Mouse (Mus musculus): ENCODE measurements around the gene Ice2. TPM values are rescaled to one million over a fixed set of nuclear protein-coding genes. Genes with fewer than 3 reads are reported as not detected.

Ice2 gene
- polyA plus RNA-seq, 1 experiment from 2014 or later: 11.5 TPM

DNA sequence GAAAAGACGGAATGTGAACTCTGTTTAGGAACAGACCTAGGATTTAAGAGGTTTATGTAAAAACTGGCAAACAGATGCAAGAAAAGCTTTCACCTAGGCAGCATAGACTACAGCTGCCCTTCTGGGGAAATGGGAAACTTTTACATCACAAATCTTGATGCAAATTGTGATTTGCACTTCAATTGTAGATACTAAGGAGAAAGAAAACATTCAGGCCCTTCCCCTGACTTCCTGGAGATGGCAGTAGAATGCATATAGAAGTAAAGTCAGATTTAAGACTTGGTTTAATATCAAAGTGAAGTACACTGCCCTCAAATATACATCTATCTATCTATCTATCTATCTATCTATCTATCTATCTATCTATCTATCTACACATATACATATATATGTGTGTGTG lies 21.8 kb downstream of the Ice2 start:
- H3K27me3 ChIP-seq: no peaks in the 10 kb centered on the region
- H3K27ac ChIP-seq: no peak overlapping the region
- 97% methylated on average over 1 of the region's 1 CpGs for WGBS
- no peak overlapping the region for H3K4me3 ChIP-seq
- H3K9me3 ChIP-seq (replicated peaks): no peaks in the 10 kb centered on the region
- peaks cover 37% of the 10 kb centered on the region for H3K36me3 ChIP-seq
- no peak for ATAC-seq (replicated peaks; ENCODE audit: insufficient number of reproducible peaks, insufficient read depth, low FRiP score, low read depth)
- no peak overlapping the region for H3K4me2 ChIP-seq
- no peak overlapping the region for H3K9ac ChIP-seq
- H3K4me1 ChIP-seq (replicated peaks): no peaks in the 10 kb centered on the region

DNA sequence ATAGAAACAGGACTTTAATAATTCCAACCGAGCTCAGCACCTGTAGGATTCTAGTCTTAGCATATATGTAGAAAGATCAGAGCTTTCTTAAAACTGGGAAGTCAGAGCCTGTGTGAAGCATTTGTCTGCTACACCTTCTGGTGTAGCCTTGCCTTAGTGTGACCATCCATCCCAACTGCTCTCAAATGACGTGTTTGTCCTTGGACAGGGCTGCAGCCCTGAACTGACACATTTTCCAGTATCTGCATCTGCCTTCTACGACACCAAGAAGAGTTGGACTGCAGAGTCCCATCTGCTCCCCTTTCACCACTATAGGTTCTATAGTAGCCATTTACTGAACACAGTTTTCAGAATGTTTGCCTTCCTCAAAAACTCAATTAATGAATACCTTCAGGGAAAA lies 32.8 kb downstream of the Ice2 start:
- no peak overlapping the region for H3K27ac ChIP-seq

DNA sequence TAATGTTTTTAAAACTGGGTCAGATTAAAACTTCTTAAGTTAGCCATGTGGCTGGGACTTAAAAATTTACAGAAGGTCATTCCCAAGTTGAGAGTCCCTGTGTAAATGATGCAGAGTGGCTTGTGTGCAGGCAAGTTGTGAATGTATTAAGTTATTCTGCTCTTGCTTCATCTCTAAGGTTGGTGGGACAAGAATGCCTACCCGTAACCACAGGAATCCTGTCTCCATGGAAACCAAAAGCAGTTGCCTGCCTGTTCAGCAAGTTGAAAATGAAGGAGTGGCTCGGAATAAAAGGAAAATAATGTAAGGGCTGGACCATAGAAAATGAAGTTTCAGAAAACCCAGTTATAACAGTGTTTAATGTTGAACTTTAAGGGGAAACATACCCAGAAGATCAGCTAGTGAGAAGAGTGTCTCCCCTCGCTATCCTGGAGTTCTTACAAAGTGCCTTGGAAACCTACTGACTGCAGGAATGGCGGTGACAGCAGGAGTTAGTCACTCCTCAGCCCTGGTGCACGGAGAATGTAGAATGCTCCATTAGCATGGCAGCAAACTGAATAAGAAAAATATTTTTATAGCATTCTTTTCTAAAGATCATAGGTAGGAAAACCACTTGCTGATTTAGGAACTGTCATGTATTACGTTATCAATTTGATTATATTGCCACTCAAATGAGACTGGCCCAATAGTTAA lies 34.3 kb downstream of the Ice2 start:
- no peaks in the 10 kb centered on the region for H3K27me3 ChIP-seq
- H3K4me3 ChIP-seq: no peak overlapping the region
- no peak overlapping the region for H3K4me2 ChIP-seq
- H3K9me3 ChIP-seq (replicated peaks): no peaks in the 10 kb centered on the region
- H3K4me1 ChIP-seq (replicated peaks): 0 out of 2 replicates have a peak, but pooled peaks cover 2% of the 10 kb centered on the region
- WGBS: 45% methylated on average over 6 of the region's 6 CpGs
- ATAC-seq (replicated peaks; ENCODE audit: insufficient number of reproducible peaks, insufficient read depth, low FRiP score, low read depth): no peak
- peaks cover 36% of the 10 kb centered on the region for H3K36me3 ChIP-seq
- peak overlapping the region; percentile 31; the same call in 1 of the 2 replicates for H3K27ac ChIP-seq
- H3K9ac ChIP-seq: no peak overlapping the region

More for the DNA sequence above, 32.8 kb downstream of the Ice2 start:
- no peaks in the 10 kb centered on the region for H3K9me3 ChIP-seq (replicated peaks)
- H3K27me3 ChIP-seq: no peaks in the 10 kb centered on the region
- peaks cover 48% of the 10 kb centered on the region for H3K36me3 ChIP-seq
- no peak overlapping the region for H3K9ac ChIP-seq
- H3K4me3 ChIP-seq: no peak overlapping the region
- no peak for ATAC-seq (replicated peaks; ENCODE audit: insufficient number of reproducible peaks, insufficient read depth, low FRiP score, low read depth)
- H3K4me2 ChIP-seq: no peak overlapping the region
- H3K4me1 ChIP-seq (replicated peaks): 0 out of 2 replicates have a peak, but pooled peaks cover 2% of the 10 kb centered on the region
- WGBS: 80% methylated on average over 3 of the region's 3 CpGs

DNA sequence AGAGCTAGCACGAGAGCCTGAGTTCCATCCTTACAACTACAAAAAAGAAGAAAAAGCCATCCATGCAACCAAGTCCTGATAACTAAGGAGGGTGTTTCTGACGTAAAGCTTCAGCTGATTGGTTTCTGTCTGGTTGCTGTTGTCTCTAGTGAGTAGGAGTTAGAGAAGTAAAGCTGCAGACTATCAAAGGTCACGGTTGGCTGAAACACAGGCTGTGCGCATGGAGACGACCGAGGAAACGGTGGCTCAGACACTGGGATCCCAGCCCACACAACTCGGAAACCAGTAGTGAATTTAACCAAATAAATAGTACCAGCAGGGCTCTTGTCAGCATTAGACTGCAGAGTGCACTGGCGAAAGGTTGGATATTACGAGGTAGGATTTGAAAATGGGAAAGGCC lies 37.5 kb downstream of the Ice2 start:
- no peak for ATAC-seq (replicated peaks; ENCODE audit: insufficient number of reproducible peaks, insufficient read depth, low FRiP score, low read depth)
- no peak overlapping the region for H3K4me2 ChIP-seq
- H3K27me3 ChIP-seq: no peaks in the 10 kb centered on the region
- no peaks in the 10 kb centered on the region for H3K9me3 ChIP-seq (replicated peaks)
- H3K9ac ChIP-seq: no peak overlapping the region
- H3K36me3 ChIP-seq: peaks cover 15% of the 10 kb centered on the region
- no peak overlapping the region for H3K27ac ChIP-seq
- 70% methylated on average over 10 of the region's 10 CpGs for WGBS
- H3K4me1 ChIP-seq (replicated peaks): peaks cover 7% of the 10 kb centered on the region
- H3K4me3 ChIP-seq: no peak overlapping the region

DNA sequence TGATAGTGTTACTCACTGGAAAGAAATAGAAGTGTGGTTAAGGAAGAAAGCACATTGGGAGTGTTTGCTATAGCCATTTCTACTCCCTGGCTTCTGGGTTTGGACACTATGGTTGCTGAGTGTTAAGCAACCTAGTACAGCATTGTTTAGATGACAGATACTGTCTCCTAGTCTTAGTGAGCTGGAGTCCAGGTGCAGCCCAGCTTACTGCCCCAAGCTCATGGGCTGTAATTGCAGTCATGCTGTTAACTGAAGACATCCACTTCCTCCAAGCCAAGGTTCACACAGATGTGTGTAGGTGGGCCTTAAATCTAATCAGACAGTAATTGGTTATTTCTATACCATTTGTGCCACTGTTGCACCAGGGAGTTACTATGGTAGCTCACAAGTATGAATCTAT lies 38.0 kb downstream of the Ice2 start:
- Histone ChIP-seq H3K4me3 (no peak overlapping the region), H3K4me1 (replicated peaks) (peaks cover 7% of the 10 kb centered on the region)
- ATAC-seq (replicated peaks; ENCODE audit: insufficient number of reproducible peaks, insufficient read depth, low FRiP score, low read depth): no peak

DNA sequence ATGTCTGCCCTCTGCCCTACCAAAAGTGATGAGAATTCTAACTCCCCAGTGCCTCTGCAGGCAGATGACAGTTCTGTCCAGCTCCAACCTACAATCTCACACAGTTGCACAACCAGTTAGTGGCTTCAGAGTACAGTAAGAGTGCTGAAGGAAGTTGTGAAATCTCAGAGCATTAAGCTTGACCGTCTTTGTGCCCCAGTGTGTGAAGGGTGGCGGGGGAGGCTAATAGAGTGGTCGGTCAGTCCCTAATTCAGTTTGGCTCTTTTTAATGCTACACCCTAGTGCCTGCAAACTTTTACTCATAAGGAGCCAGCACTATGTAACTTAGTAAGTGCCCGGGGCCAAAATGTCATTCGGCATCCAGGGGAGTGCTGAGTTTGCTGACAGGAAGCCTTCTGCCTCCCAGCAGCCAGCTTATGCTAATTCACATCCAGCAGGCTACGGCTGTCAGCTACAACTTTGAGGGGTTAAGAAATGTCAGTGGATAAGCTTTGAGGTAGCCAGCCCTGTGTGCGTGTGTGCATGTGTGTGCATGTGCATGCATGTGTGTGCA lies 42.2 kb downstream of the Ice2 start:
- peaks cover 11% of the 10 kb centered on the region for H3K4me1 ChIP-seq (replicated peaks)
- no peaks in the 10 kb centered on the region for H3K27me3 ChIP-seq
- H3K4me2 ChIP-seq: no peak overlapping the region
- no peak overlapping the region for H3K4me3 ChIP-seq
- ATAC-seq (replicated peaks; ENCODE audit: insufficient number of reproducible peaks, insufficient read depth, low FRiP score, low read depth): 0 out of 2 replicates have a peak, but pooled peaks have one; percentile 27
- no peak overlapping the region for H3K9ac ChIP-seq
- H3K36me3 ChIP-seq: no peaks in the 10 kb centered on the region
- peak overlapping the region; percentile 7; the same call in 1 of the 2 replicates for H3K27ac ChIP-seq
- no peaks in the 10 kb centered on the region for H3K9me3 ChIP-seq (replicated peaks)
- 27% methylated on average over 7 of the region's 7 CpGs for WGBS

More for the DNA sequence above, 38.0 kb downstream of the Ice2 start:
- no peak overlapping the region for H3K4me2 ChIP-seq
- H3K9me3 ChIP-seq (replicated peaks): no peaks in the 10 kb centered on the region
- no peak overlapping the region for H3K9ac ChIP-seq
- no peaks in the 10 kb centered on the region for H3K27me3 ChIP-seq
- peaks cover 12% of the 10 kb centered on the region for H3K36me3 ChIP-seq
- no peak overlapping the region for H3K27ac ChIP-seq

DNA sequence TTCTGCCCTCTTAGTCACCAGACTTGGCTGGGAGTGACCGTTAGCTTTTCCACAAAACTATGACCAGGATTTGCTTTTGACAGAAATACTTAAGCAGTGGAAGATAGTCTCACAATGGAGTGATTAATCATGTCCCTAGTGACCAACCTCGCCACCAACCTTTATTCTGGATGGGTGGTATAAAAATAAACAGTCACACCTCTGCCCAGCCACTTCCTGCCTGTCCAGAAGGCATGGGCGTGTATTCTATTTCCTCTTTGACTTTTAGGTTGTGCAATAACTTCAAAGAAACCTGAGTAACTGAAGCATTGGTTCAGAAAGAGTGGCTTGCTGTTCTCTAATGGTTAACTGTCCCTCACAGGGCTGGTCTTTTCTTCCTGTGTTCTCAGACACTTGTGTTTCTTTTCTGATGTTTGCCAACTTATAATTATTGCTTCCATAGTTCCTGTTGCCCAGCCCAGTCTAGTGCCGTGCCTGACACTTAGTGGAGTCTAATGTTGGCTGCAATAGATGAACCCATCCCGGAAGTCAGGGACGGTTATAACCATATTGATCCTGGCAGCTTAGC lies 44.8 kb downstream of the Ice2 start:
- Histone ChIP-seq H3K4me1 (replicated peaks) (peaks cover 11% of the 10 kb centered on the region), H3K27me3 (no peaks in the 10 kb centered on the region), H3K4me2 (no peak overlapping the region), H3K9ac (no peak overlapping the region), H3K9me3 (replicated peaks) (no peaks in the 10 kb centered on the region), H3K27ac (peak overlapping the region; percentile 47), H3K36me3 (no peaks in the 10 kb centered on the region), H3K4me3 (no peak overlapping the region)
- 54% methylated on average over 6 of the region's 6 CpGs for WGBS
- ATAC-seq (replicated peaks; ENCODE audit: insufficient number of reproducible peaks, insufficient read depth, low FRiP score, low read depth): no peak

DNA sequence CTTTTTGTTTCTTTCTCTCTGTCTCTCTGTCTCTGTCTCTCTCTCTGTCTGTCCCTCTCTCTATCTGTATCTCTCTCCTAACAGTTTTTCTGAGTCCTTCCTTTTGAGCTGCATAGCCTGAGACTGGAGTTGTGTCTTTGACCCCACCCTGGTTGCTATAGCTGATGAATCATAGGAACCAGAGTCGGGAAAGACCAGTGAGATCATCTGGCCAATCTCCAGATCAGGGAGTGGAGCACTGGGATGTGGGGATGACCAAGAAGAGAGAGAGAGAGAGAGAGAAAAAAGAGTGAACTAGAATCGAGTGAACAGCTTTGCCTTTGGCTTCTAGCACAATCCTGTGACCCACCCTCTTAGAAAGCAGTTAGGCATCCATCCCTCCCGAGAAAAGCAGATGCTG lies 45.5 kb downstream of the Ice2 start:
- Histone ChIP-seq H3K27me3 (no peaks in the 10 kb centered on the region), H3K36me3 (no peaks in the 10 kb centered on the region), H3K9me3 (replicated peaks) (no peaks in the 10 kb centered on the region), H3K4me1 (replicated peaks) (peaks cover 11% of the 10 kb centered on the region), H3K4me2 (no peak overlapping the region), H3K4me3 (no peak overlapping the region), H3K27ac (0 out of 2 replicates have a peak overlapping the region, but pooled peaks have one; percentile 47), H3K9ac (no peak overlapping the region)
- WGBS: 31% methylated on average over 3 of the region's 3 CpGs
- ATAC-seq (replicated peaks; ENCODE audit: insufficient number of reproducible peaks, insufficient read depth, low FRiP score, low read depth): no peak

DNA sequence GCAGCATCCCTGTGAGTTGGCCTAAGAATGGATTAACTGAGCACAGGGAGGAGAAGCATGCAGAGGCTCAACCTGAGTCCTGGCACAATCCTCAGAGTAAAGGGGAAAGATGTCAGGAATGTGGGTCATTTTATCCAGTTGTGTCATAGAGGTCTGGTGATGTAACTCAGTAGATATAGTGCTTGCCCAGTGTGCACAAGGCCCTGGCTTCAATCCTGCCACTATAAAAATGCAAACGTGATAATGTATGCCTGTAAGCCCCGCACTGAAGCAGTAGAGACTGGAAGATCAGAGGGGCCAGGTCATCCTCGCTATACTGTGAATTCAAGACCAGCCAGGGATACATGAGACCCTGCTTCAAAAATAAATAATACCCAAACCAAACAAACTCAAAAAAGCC lies 51.1 kb downstream of the Ice2 start:
- Histone ChIP-seq H3K9ac (no peak overlapping the region), H3K27me3 (no peaks in the 10 kb centered on the region), H3K4me2 (no peak overlapping the region), H3K4me3 (no peak overlapping the region), H3K4me1 (replicated peaks) (peaks cover 13% of the 10 kb centered on the region), H3K36me3 (no peaks in the 10 kb centered on the region), H3K27ac (no peak overlapping the region), H3K9me3 (replicated peaks) (no peaks in the 10 kb centered on the region)
- ATAC-seq (replicated peaks; ENCODE audit: insufficient number of reproducible peaks, insufficient read depth, low FRiP score, low read depth): no peak
- WGBS: 57% methylated on average over 3 of the region's 3 CpGs

DNA sequence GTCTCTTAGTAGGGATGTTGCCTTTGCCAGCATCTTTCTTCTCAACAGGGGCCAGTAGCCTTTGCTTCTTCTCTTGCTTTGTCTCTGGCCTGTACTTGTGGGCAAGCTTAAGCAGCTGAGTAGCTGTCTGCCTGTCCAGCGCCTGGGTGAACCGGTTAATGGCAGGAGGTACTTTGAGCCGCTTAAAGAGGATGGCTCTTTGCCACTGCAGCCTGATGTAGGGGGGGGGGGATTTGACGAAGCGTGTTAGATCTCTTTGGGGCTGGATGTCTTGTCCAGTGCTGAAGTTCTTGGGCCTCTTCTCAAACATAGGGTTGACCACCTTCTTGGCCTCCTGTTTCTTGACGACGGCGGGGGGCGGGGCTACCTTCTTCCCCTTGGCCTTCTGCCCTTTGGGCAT lies 52.9 kb downstream of the Ice2 start:
- no peaks in the 10 kb centered on the region for H3K27me3 ChIP-seq
- H3K36me3 ChIP-seq: no peaks in the 10 kb centered on the region
- H3K4me1 ChIP-seq (replicated peaks): peaks cover 22% of the 10 kb centered on the region
- H3K4me2 ChIP-seq: no peak overlapping the region
- H3K27ac ChIP-seq: no peak overlapping the region
- no peak overlapping the region for H3K9ac ChIP-seq
- H3K4me3 ChIP-seq: no peak overlapping the region
- WGBS: 83% methylated on average over 9 of the region's 9 CpGs
- ATAC-seq (replicated peaks; ENCODE audit: insufficient number of reproducible peaks, insufficient read depth, low FRiP score, low read depth): no peak
- no peaks in the 10 kb centered on the region for H3K9me3 ChIP-seq (replicated peaks)

DNA sequence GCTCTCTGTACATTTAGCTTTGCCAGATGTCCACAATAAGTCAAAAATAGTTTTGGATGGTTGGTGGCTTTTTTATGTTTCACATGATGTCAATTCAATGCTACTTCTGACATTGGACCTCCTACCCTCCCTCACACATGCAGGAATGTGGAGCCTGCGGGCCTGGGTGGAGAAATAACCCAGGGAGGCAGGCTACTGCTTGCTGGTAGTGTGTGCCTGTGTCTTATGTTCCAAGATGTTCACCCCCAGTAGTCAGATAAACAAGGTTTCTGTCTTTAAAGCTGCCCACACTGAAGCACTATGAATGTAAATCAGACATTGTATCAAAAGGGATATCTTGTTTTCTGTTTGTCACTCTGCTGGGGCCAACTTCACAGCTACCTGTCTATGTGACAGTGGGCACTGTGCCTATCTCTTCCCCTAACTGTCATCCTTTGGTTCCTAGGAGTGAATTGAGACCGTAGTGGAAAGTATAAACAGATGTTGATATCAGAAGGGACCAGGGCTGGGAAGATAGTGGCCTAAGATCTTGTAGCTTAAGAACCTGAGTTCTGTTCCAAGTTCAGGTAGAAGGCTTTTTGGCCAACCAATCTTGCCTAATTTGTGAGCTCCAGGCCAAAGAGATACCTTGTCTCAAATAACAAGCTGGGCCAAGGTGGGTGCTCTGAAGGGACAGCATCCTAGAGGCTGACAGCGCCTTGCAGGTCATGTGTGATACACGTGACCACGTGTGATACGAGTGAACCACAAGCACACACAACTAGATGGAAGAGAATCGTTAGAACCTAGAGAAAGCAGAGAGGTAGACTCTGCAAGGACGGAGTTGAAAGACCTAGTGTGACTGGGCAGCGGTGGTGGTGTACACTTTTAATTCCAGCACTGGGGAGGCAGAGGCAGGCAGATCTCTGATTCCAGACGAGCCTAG lies 54.4 kb downstream of the Ice2 start:
- peaks cover 37% of the 10 kb centered on the region for H3K4me1 ChIP-seq (replicated peaks)
- no peaks in the 10 kb centered on the region for H3K9me3 ChIP-seq (replicated peaks)
- H3K9ac ChIP-seq: no peak overlapping the region
- WGBS: 85% methylated on average over 10 of the region's 10 CpGs
- H3K4me3 ChIP-seq: no peak overlapping the region
- H3K36me3 ChIP-seq: no peaks in the 10 kb centered on the region
- H3K27me3 ChIP-seq: no peaks in the 10 kb centered on the region
- H3K4me2 ChIP-seq: no peak overlapping the region
- ATAC-seq (replicated peaks; ENCODE audit: insufficient number of reproducible peaks, insufficient read depth, low FRiP score, low read depth): no peak
- peak overlapping the region; percentile 97; the same call in 1 of the 2 replicates for H3K27ac ChIP-seq

Measured in heart, embryonic 15.5 days (tissue).